Mouse (Mus musculus) mouse trophoblast stem cell (cell line): Measurements from ENCODE around the gene Thrsp.

ENCODE experiments used
- in situ Hi-C, 2 experiments: fragments of 300-500 bp; cut with MseI, MboI; formaldehyde crosslinking; loops; 2 replicates in 1 of 2; 3 replicates in 1 of 2; pipeline ENCODE4 v1.15.1; 2025

Gene Thrsp

GRCm38 (mm10) chr7:97419163-97419562, 1.6 kb upstream of the Thrsp start:
- in situ Hi-C loops: no loop called here

GRCm38 (mm10) chr7:97418717-97419116, 1.2 kb upstream of the Thrsp start:
- in situ Hi-C loops: no loop called here

DNA sequence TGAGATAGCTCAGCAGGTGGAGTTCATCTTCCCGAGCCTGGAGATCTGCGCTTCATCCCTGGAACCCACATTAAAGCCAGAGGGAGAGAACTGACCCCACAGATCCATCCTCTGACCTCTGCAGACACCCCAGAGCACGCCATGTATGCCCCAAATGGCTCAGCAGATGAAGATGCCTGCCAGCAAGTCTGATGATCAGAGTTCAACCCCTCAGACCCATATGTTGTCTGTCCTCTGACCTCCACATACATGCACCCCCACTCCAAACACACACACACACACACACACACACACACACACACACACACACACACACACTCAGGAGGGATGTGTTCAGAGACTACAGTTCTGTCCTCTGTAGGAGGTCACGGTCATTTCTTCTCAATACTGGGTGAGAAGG, 1.1 kb downstream of the Thrsp start:
- in situ Hi-C loops: no loop called here

DNA sequence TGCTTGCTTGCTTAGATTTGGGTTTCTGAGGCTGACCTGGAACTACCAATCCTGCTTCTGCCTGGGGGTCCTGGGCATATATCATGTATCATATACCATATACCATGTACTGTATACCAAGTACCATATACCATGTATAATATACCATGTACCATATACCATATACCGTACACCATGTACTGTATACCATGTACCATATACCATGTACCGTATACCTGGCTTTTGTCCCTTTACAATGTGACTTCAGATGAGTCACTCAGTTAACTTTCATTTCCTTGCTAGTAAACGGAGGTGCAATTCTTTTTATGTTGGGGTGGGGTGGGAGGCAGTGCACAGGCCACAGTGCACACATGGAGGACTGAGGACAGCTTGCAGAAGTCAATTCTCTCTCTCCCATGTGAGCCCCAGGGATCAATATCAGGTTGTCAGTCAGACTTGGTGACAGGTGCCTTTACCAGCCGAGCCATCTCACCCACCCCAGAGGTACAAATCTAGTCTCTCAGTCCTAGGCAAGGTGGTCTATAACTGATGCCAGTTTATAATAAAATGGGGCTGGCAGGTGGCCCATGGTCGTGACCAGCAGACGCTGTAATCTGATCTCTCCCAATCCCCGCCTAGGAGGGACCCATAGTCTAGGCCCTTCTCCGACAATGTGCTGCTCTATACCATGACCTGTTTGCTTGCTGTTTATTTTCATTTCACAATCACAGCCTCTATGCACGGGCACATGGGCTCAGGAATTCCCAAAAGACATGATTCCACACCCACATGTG, 2.4 kb downstream of the Thrsp start:
- in situ Hi-C loops: no loop called here

- in situ Hi-C loops: no loop called here
These were observed 3.1 kb downstream of the Thrsp start for GRCm38 (mm10) chr7:97414426-97414825.

GRCm38 (mm10) chr7:97413981-97414380, 3.5 kb downstream of the Thrsp start:
- in situ Hi-C loops: no loop called here

DNA sequence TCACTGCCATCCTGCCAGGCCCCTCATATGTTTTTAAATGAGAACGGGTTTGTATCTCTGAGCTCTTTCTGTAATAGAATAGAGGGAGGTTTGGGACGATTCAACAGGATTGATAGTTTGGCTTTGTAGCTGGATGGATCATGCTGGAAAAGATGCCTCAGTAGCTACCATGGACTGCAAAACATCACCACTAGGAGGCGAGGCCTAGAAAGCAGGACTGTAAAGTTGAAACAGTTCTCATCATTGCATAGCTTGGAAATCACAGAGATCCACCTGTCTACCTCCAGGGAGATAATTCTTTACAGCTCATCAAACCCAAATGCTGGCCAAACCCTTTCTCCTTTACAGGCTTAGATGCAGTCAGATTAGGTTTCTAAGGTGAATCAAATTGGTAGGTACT, 6.0 kb downstream of the Thrsp start:
- in situ Hi-C loops: no loop called here

GRCm38 (mm10) chr7:97411106-97411505, 6.4 kb downstream of the Thrsp start:
- in situ Hi-C loops: no loop called here

DNA sequence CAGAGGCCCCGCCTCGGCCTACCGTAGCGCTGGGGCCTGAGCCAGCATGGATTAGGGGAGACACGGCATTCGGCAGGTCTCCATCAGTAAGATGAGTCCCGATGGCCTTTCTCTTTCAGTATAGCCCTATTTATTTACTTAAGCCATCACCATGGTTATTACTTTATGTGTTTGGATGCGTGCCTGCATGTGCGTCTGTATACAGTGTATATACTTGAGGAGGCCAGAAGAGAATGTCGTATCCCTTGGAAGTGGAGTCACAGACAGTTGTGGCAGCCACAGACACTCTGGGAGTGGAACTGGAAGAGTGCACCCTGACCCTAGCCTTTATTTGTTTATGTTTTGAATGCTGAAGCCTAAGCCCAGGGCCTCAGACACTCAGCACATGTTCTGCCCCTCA, 10.4 kb downstream of the Thrsp start:
- in situ Hi-C loops: no loop called here

DNA sequence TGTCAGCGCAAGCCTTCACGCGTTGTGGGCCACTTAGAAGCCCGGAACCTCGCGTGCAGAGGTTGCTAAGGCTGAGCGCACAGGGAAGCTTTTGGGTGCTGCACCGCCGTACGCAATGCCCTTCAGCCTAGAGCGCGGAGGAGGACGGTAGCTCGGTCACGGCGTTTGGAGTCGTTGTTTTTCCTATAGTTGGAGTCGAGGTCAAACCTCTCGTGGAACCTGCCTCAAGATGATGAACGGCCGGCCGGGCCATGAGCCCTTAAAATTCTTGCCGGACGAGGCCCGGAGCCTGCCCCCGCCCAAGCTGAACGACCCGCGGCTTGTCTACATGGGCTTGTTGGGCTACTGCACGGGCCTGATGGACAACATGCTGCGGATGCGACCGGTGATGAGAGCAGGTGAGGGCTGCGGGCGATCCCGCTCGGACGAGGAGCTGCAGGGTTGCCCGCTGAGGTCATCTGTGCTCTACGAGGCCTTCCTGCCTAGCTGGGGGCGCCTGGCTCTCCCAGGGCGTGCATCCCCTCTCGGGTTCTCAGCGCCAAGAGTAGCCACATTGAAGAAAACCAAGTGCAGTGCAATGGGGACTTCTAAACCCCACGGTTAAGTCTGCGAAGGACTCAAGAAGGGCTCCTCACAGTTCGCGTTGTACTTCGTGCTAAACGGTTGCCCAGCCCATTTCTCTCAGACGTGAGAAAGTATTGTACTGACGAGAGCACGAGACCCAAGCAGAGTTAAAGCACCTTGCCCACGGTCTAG, 17.4 kb downstream of the Thrsp start, which contains the start of gene Ndufc2:
TSS of gene Ndufc2 (plus strand) at position 44 of the 756 bp plus-strand sequence.
- in situ Hi-C loops: no loop called here

GRCm38 (mm10) chr7:97398943-97399342, 18.6 kb downstream of the Thrsp start:
- in situ Hi-C loops: no loop called here

- in situ Hi-C loops: no loop called here
These were observed 23.2 kb downstream of the Thrsp start for GRCm38 (mm10) chr7:97394375-97394774.

DNA sequence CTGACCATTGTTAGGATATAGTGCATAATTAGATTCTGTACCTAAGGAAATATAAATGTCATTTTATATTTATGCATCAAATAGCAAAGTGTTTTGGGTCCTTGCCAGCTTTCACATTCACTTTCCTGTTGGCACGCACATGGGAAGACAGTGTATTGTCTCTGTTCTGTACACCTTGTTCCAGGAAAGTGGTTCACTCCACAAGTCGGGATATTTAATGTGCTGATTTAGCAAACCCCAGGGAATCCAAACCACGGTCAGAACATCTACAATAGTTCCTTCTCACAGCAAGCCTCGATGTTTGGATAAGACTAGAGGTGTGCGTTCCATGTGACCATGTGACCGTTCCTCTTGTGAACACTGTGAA, 25.5 kb downstream of the Thrsp start:
- in situ Hi-C loops: no loop called here

- in situ Hi-C loops: no loop called here
These were observed 26.0 kb downstream of the Thrsp start for GRCm38 (mm10) chr7:97391293-97392078.

DNA sequence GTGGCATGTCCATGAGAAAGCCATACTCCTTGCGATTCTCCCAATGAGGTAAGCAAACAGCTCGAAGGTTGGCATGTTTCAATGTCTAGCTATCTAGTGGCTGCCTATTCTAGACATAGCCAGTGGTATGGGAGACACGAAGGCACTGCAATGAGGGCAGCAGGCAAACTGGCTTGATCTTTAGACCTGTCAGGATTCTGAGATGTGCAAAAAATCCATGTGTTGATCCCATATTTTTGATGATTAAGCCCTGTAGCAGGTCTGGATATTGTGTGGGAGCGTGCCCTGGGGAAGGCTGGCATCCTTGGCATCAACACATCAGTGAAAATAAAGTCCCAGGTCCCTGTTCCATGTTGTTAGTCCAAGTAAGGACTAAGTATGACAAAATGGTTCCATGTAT, 29.0 kb downstream of the Thrsp start:
- in situ Hi-C loops: no loop called here

DNA sequence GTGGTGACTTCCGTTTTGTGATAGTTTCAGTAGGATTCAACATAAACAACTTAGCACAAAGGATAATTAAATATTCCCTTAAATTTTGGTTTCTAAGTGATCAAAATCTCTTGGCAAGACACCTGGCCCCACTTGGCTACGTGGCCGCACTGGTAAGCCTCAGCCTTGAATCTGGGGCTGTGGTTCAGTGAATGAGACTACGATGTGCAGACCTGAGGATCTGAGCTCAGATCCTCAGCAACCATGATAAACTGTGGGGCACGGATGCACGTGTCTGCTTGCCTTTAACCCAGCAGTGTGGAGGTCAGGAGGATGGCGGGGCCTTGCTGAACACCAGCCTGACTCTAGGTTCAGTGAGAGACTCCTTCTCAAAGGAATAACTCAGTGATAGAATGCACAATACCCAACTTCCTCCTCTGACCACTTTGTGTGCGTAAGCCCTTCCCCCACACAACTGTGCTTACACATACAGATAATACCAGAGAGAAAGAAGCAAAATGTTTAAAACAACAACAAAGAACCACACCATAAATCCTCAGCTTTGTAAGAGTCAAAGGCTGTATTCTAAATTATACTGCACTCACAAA, 29.9 kb downstream of the Thrsp start:
- in situ Hi-C loops: no loop called here

DNA sequence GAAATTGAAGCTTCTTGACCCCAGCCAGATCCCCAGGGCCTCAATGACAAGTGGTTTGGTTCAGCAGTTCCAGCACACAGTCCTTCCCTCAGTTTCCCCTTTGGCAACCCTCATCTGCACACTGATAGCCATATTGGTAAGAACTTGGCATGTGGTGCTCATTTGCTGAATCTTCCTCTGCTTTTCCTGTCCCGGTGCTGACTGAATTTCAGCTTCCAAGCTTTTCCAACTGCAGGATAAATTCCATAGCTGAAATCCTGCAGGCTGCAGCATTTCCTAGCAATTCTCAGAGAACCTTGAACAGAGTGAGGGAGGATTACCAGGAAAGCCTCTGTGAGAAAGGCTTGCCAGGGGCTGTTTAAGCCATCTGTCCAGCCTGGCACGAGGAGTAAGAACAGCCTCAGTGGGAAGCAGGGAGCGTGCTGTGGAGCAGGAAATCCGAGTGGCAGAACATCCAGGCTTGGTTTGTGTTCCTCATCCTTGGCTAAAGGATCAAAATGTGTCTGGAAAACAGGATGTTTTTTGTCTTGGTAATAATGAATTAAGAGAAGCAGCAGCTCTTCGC, 30.6 kb downstream of the Thrsp start:
- in situ Hi-C loops: no loop called here

DNA sequence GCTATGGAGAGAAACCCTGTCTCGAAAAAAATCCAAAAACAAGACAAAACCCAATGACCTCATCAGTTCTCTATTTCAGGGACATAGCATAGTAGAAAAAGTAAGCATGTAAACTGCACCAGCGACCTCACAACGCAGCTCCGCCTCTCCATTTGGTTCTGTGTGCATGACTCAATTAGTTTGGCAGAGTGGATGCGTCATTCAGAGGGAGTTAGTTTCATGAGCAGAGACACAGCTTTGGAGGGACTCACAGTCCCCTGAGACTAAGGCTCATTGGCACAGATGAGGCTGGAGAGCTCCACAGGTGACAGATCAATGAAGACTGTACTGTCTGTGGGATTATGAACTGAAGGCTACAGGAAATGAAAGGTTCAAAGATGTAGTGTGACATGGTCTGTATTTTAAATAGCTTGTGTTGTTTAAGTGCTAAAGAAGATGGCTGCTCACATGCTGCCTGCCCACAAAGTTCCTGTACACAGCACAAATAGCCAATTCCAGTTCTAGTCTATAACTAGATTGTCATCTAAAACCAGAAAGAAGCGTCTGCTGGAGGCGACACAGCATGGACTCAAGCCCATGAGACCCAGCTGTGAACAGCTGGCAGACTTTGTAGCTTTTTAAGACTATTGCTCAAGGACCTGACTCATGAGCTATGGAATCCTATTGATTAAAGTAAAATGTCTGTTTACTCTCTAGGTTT, 31.3 kb downstream of the Thrsp start:
- in situ Hi-C loops: no loop called here

- in situ Hi-C loops: no loop called here
These were observed 33.9 kb downstream of the Thrsp start for GRCm38 (mm10) chr7:97383496-97384132.

DNA sequence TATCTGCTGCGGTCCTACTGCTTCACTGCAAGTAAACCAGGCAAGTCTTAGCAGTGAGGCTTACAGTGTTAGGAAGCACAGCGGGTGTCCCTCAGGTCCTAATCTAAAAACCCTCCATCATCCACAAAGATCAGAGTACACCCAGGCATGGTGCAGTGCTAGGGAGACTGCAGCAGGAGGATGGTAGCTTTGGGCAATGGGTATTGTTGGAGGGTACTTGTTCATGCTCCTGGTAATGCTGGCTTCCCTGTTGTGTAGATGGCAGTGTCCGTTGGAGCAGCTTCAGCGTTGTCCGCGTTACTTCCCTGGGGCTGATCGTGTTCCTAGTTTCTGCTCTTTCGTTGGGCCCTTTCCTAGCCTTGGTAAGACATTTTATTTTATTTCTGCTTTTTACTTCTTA, 34.9 kb downstream of the Thrsp start:
- in situ Hi-C loops: no loop called here
